7 mouse cellular contexts compared by ENCODE assay signal in genomic region chr11:22631606-22632313, GRCm38 (mm10).
DNase-seq lines count a peak whose midpoint lies in the region; ATAC-seq and TF ChIP-seq lines count a peak whose summit lies in the region.

No protein-coding gene starts in this region.

- 19% methylated on average over 6 of the region's 6 CpGs for WGBS in embryonic facial prominence, embryonic 11.5 days
- 13% methylated on average over 6 of the region's 6 CpGs for WGBS in liver, postnatal 0 days (ENCODE audit: insufficient replicate concordance)

- no peaks in the 10 kb centered on the region for H3K9me3 ChIP-seq in G1E (replicated peaks)
- no peaks in the 10 kb centered on the region for H3K9me3 ChIP-seq in embryonic facial prominence, embryonic 11.5 days (replicated peaks; ENCODE audit: control insufficient read depth, low read length)
- H3K9me3 ChIP-seq in liver, postnatal 0 days (ENCODE audit: low read length) = no peaks in the 10 kb centered on the region

- H3K4me3 ChIP-seq in C2C12 (ENCODE audit: insufficient read depth, poor library complexity, severe bottlenecking) (no peak overlapping the region), G1E (ENCODE audit: low read depth, low read length) (no peak overlapping the region)
- no peak overlapping the region for H3K4me3 ChIP-seq in embryonic facial prominence, embryonic 11.5 days (ENCODE audit: low read depth, low read length)
- H3K4me3 ChIP-seq in liver, postnatal 0 days (ENCODE audit: low read depth, low read length) = no peak overlapping the region

- no peak overlapping the region for H3K4me2 ChIP-seq in embryonic facial prominence, embryonic 11.5 days (ENCODE audit: low read depth, low read length)
- peak overlapping the region; percentile 46 for H3K4me2 ChIP-seq in liver, postnatal 0 days (ENCODE audit: low read depth, low read length)

- no peak for ATAC-seq in G1E (ENCODE audit: extremely low read depth, insufficient number of reproducible peaks, low FRiP score, poor library complexity, severe bottlenecking)
- ATAC-seq in embryonic facial prominence, embryonic 11.5 days (replicated peaks; ENCODE audit: insufficient number of reproducible peaks, low FRiP score, low TSS enrichment, low read depth) = no peak
- peak; percentile 24 to 70 for ATAC-seq in hematopoietic stem cell, adult 5-6 weeks (replicated peaks in 1 of 2; ENCODE audit: insufficient read depth in 1 of 2, low FRiP score in 2 of 2, low TSS enrichment in 1 of 2, low read depth in 1 of 2, poor library complexity in 2 of 2, severe bottlenecking in 2 of 2)
- peak; percentile 13; the same call in 1 of the 2 replicates for ATAC-seq in liver, postnatal 0 days

- H3K79me3 ChIP-seq in C2C12 (ENCODE audit: low read depth) = no peaks in the 10 kb centered on the region

- H3K4me1 ChIP-seq in G1E (ENCODE audit: insufficient read depth, low read depth, low read length) = peaks cover 17% of the 10 kb centered on the region
- no peaks in the 10 kb centered on the region for H3K4me1 ChIP-seq in embryonic facial prominence, embryonic 11.5 days (ENCODE audit: control insufficient read depth, insufficient read depth, low read length)
- peaks cover 7% of the 10 kb centered on the region for H3K4me1 ChIP-seq in liver, postnatal 0 days (ENCODE audit: insufficient read depth)

- peak overlapping the region; percentile 27 for H3ac ChIP-seq in C2C12 (ENCODE audit: control insufficient read depth, insufficient read length, low read depth)

- H3K27me3 ChIP-seq in C2C12 (ENCODE audit: control insufficient read depth, insufficient read depth, insufficient read length) = no peaks in the 10 kb centered on the region
- H3K27me3 ChIP-seq in G1E (ENCODE audit: insufficient read depth, low read length) = peaks cover 14% of the 10 kb centered on the region
- H3K27me3 ChIP-seq in embryonic facial prominence, embryonic 11.5 days (ENCODE audit: control insufficient read depth, insufficient read depth, low read length) = no peaks in the 10 kb centered on the region
- no peaks in the 10 kb centered on the region for H3K27me3 ChIP-seq in liver, postnatal 0 days (ENCODE audit: insufficient read depth, low read length)

- H3K36me3 ChIP-seq in C2C12 (ENCODE audit: control insufficient read depth, insufficient read depth) (no peaks in the 10 kb centered on the region), G1E (replicated peaks) (no peaks in the 10 kb centered on the region)
- no peaks in the 10 kb centered on the region for H3K36me3 ChIP-seq in embryonic facial prominence, embryonic 11.5 days (replicated peaks; ENCODE audit: control insufficient read depth, insufficient read depth, low read depth, low read length)
- H3K36me3 ChIP-seq in liver, postnatal 0 days (replicated peaks; ENCODE audit: insufficient read depth, low read length) = no peaks in the 10 kb centered on the region

- TF ChIP-seq CTCF in C2C12 (IDR thresholded peaks at IDR 0.05; ENCODE audit: control insufficient read depth, insufficient read depth, insufficient read length) (no peak), G1E (IDR thresholded peaks at IDR 0.05; ENCODE audit: low read depth, low read length) (peak; percentile 32)
- TF ChIP-seq CTCF in liver, postnatal 0 days (IDR thresholded peaks at IDR 0.05; ENCODE audit: low read depth) = peak; percentile 73

- no peaks in the 10 kb centered on the region for H3K79me2 ChIP-seq in C2C12 (ENCODE audit: control insufficient read depth, insufficient read depth)

- H3K27ac ChIP-seq in embryonic facial prominence, embryonic 11.5 days (replicated peaks; ENCODE audit: low read depth, low read length) = no peak overlapping the region
- H3K27ac ChIP-seq in liver, postnatal 0 days (ENCODE audit: low read depth) = no peak overlapping the region

- peak overlapping the region; percentile 18; the same call in 1 of the 2 replicates for H3K9ac ChIP-seq in embryonic facial prominence, embryonic 11.5 days (replicated peaks; ENCODE audit: low read length)
- no peak overlapping the region for H3K9ac ChIP-seq in liver, postnatal 0 days (replicated peaks)

- no peak for TF ChIP-seq EP300 in liver, postnatal 0 days (IDR thresholded peaks at IDR 0.05; ENCODE audit: low read depth)

- DNase-seq in G1E (ENCODE audit: low spot score) = peak; percentile 31
- DNase-seq in embryonic facial prominence, embryonic 11.5 days (ENCODE audit: low spot score) = peak; percentile 74
- peak; percentile 68 for DNase-seq in liver, postnatal 0 days
- DNase-seq in retina, embryonic 14.5 days (ENCODE audit: low spot score) = peak; percentile 80
- no peak for DNase-seq in spleen, adult 12 weeks (ENCODE audit: low spot score)

TF ChIP-seq in C2C12, 6 proteins besides CTCF, POLR2A, EP300 and RAD21:
- TF ChIP-seq MYOG (IDR thresholded peaks at IDR 0.05; ENCODE audit: control insufficient read depth, extremely low read depth, insufficient read length) = no peak
- peak; percentile 61 for TF ChIP-seq USF1 (IDR thresholded peaks at IDR 0.05; ENCODE audit: low read depth)

Comparison
In these comparisons a context has a peak if more than half of its experiments do, and no peak if none do; other contexts are left out.
1. ATAC-seq: peak in hematopoietic stem cell, adult 5-6 weeks (2 of 2) and liver, postnatal 0 days (single experiment); none in G1E (single experiment) and embryonic facial prominence, embryonic 11.5 days (single experiment).